Mouse (Mus musculus) kidney, postnatal 25 days (tissue): ENCODE measurements at regions not wholly inside any gene's neighbourhood (a gene's known extent, or its start where the extent isn't known, plus 50 kb on each side); places are given as distances from the start of the nearest gene placed in this dataset.
"Not testable (repeated sequence)": the region's sequence is repeated elsewhere in the genome, so short reads cannot be mapped to it uniquely, and the experiment has no call there.

Source experiments
- DNase-seq, 2 experiments: peaks; one replicate each; pipeline ENCODE4 v3.0.0; 2021; ENCODE audit warnings: mixed read lengths in 2 of 2

GRCm38 (mm10) chr10:91440051-91440450 is 258.9 kb upstream of the Tmpo start:
- DNase-seq = no peak

- DNase-seq = no peak
Measured at GRCm38 (mm10) chr10:91437917-91438316, 256.8 kb upstream of the Tmpo start.

- no peak for DNase-seq
Measured at GRCm38 (mm10) chr10:91436091-91436569, 255.0 kb upstream of the Tmpo start.

GRCm38 (mm10) chr10:91430281-91430680 is 249.2 kb upstream of the Tmpo start:
- DNase-seq = no peak

- no peak for DNase-seq
Measured at GRCm38 (mm10) chr10:91426584-91426983, 245.5 kb upstream of the Tmpo start.

- not testable (repeated sequence) for DNase-seq
Measured at GRCm38 (mm10) chr10:91425625-91426385, 244.7 kb upstream of the Tmpo start.

- no peak for DNase-seq
Measured at GRCm38 (mm10) chr10:91424786-91425185, 243.7 kb upstream of the Tmpo start.

GRCm38 (mm10) chr10:91387255-91387654 is 206.1 kb upstream of the Tmpo start:
- DNase-seq = no peak

- peak in 1 of 2 experiments; percentile 20 for DNase-seq
Measured at GRCm38 (mm10) chr10:91384372-91384771, 203.3 kb upstream of the Tmpo start.

GRCm38 (mm10) chr10:91376683-91377082 is 195.6 kb upstream of the Tmpo start:
- DNase-seq = no peak

- no peak for DNase-seq
Measured at GRCm38 (mm10) chr10:91367488-91367887, 186.4 kb upstream of the Tmpo start.

- no peak for DNase-seq
Measured at GRCm38 (mm10) chr10:91362587-91362986, 181.5 kb upstream of the Tmpo start.

GRCm38 (mm10) chr10:91361621-91362020 is 180.5 kb upstream of the Tmpo start:
- no peak for DNase-seq

- DNase-seq = no peak
Measured at GRCm38 (mm10) chr10:91345465-91345864, 164.3 kb upstream of the Tmpo start.

- no peak for DNase-seq
Measured at GRCm38 (mm10) chr10:91342083-91342482, 161.0 kb upstream of the Tmpo start.

- no peak for DNase-seq
Measured at GRCm38 (mm10) chr10:91339361-91339760, 158.2 kb upstream of the Tmpo start.

GRCm38 (mm10) chr10:91326661-91327312 is 145.7 kb upstream of the Tmpo start:
- DNase-seq = no peak

GRCm38 (mm10) chr10:91326144-91326655 is 145.1 kb upstream of the Tmpo start:
- no peak for DNase-seq

GRCm38 (mm10) chr10:91321226-91321625 is 140.1 kb upstream of the Tmpo start:
- DNase-seq = peak; percentile 14 to 36

GRCm38 (mm10) chr10:91319442-91320112 is 138.5 kb upstream of the Tmpo start:
- no peak for DNase-seq

GRCm38 (mm10) chr10:91314441-91314840 is 133.3 kb upstream of the Tmpo start:
- peak; percentile 61 to 76 for DNase-seq

GRCm38 (mm10) chr10:91313316-91313715 is 132.2 kb upstream of the Tmpo start:
- DNase-seq = peak; percentile 73 to 75

GRCm38 (mm10) chr10:91312913-91313312 is 131.8 kb upstream of the Tmpo start:
- DNase-seq = no peak
